Mouse (Mus musculus) kidney, postnatal 0 days (tissue): Measurements from ENCODE around the gene Dnttip1. TPM values are rescaled to one million over a fixed set of nuclear protein-coding genes. Genes with fewer than 3 reads are reported as not detected.

Experiments
- ATAC-seq: fragments of 200-750 bp; cut with Nextera tagmentation; replicated peaks from 2 replicates; pipeline ENCODE4 v1.8.0; 2017; ENCODE audit warnings: low read depth, moderate number of reproducible peaks, moderate TSS enrichment, moderate library complexity; ENCODE audit not compliant: low FRiP score
- DNase-seq: peaks from one replicate; pipeline ENCODE4 v3.0.0-alpha.2; 2016; ENCODE audit warnings: low spot score
- H3K27ac ChIP-seq: fragments of 300-500 bp; sonication (generic); 2 replicates; pipeline ENCODE4 v1.5.1; 2014; ENCODE audit warnings: mild to moderate bottlenecking
- H3K27me3 ChIP-seq: fragments of 300-500 bp; sonication (generic); 2 replicates; pipeline ENCODE4 v1.6.1; 2014; ENCODE audit warnings: low read length, mixed read lengths; ENCODE audit not compliant: insufficient read depth
- H3K36me3 ChIP-seq: fragments of 300-500 bp; sonication (generic); 2 replicates; pipeline ENCODE4 v1.6.1; 2014; ENCODE audit warnings: low read length, mixed read lengths; ENCODE audit not compliant: insufficient read depth
- H3K4me1 ChIP-seq: fragments of 300-500 bp; sonication (generic); replicated peaks from 2 replicates; pipeline ENCODE4 v1.6.1; 2014; ENCODE audit warnings: antibody characterized with exemption, low read length, mixed read lengths; ENCODE audit not compliant: insufficient read depth
- H3K4me2 ChIP-seq: fragments of 300-500 bp; sonication (generic); 2 replicates; pipeline ENCODE4 v1.6.1; 2014; ENCODE audit warnings: mild to moderate bottlenecking, low read length, moderate library complexity, mixed read lengths
- H3K4me3 ChIP-seq: fragments of 300-500 bp; sonication (generic); replicated peaks from 2 replicates; pipeline ENCODE4 v1.5.1; 2014; ENCODE audit warnings: low read depth, low read length
- H3K9ac ChIP-seq: fragments of 300-500 bp; sonication (generic); 2 replicates; pipeline ENCODE4 v1.6.1; 2014; ENCODE audit warnings: low read depth, low read length
- H3K9me3 ChIP-seq: fragments of 300-500 bp; sonication (generic); replicated peaks from 2 replicates; pipeline ENCODE4 v1.6.1; 2016; ENCODE audit warnings: low read length, inconsistent platforms, mixed read lengths
- CTCF ChIP-seq: IDR thresholded peaks from 2 replicates; pipeline ENCODE4 v1.5.1; 2016; ENCODE audit warnings: antibody characterized with exemption, low read depth, mild to moderate bottlenecking, moderate library complexity
- WGBS: fragments of 180-500 bp; shearing (Covaris S2); extraction: QIAGEN DNeasy Blood & Tissue Kit; methylation state at CpG from one replicate; pipeline ENCODE4 v1.1.7; 2014; 5-methylcytosine and 5-hydroxymethylcytosine counted together
- polyA plus RNA-seq: library from polyadenylated mRNA; unstranded; fragments of >200 nt; fragmentation: Nextera tagmentation; extraction: Ambion mirVana; gene quantifications from 2 replicates; pipeline ENCODE4 v1.2.1, GENCODE M21; 2015

Dnttip1 gene
- polyA plus RNA-seq, 1 experiment from 2014 or later, result 58.5 TPM

DNA sequence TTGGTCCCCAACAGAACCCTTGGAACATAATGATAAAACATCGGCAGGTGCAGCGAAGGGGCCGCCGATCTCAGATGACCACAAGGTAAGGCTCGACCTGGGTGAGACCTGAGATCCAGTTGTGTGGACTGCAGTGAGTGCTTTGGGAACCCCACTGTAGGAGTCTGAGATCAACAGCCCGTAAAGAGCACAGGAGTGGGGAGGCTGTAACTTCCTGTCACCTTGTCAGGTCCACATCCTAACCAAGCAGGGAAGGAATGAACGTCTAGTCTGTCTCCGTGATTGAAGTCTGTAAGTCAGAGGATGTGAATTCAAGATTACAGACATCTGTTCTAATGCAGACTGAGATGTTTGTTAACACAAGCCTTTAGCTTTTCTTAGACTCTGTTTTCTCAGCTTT, 910 bp downstream of the Dnttip1 start:
- Histone ChIP-seq H3K4me3 (peak overlapping the region; percentile 93), H3K27ac (no peak overlapping the region), H3K9me3 (no peaks in the 10 kb centered on the region), H3K27me3 (no peaks in the 10 kb centered on the region), H3K4me1 (peaks cover 13% of the 10 kb centered on the region; the same call in 1 of the 2 replicates), H3K9ac (peak overlapping the region; percentile 96), H3K4me2 (peak overlapping the region; percentile 94), H3K36me3 (peaks cover 13% of the 10 kb centered on the region)
- DNase-seq, result no peak
- ATAC-seq, result 0 out of 2 replicates have a peak, but pooled peaks have one; percentile 19
- no peak for TF ChIP-seq CTCF
- WGBS, result 42% methylated on average over 8 of the region's 8 CpGs

DNA sequence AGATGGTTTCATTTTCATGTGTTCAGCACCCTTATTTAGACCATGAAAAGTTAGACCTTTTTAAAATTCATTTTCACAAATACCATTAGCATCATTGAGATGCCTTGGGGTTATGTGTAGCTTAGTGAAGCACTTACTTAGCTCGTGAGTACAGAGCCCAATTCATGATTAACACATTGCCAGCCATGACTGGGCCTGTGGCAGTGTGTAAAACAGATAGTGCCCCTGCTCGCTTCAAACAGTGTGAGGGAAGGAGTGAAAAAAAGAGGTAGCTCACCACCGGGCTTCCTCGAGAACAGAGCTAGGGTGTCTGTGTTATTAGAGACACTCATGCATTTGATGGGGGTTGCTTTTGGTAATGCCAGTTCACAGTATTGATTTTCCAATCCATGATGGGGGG, 2.4 kb downstream of the Dnttip1 start:
- 80% methylated on average over 4 of the region's 4 CpGs for WGBS
- ATAC-seq (no peak), DNase-seq (no peak)
- Histone ChIP-seq H3K36me3 (peaks cover 20% of the 10 kb centered on the region), H3K9me3 (no peaks in the 10 kb centered on the region), H3K9ac (no peak overlapping the region), H3K4me1 (peaks cover 13% of the 10 kb centered on the region; the same call in 1 of the 2 replicates), H3K4me2 (no peak overlapping the region), H3K27ac (no peak overlapping the region), H3K4me3 (no peak overlapping the region), H3K27me3 (no peaks in the 10 kb centered on the region)
- no peak for TF ChIP-seq CTCF

DNA sequence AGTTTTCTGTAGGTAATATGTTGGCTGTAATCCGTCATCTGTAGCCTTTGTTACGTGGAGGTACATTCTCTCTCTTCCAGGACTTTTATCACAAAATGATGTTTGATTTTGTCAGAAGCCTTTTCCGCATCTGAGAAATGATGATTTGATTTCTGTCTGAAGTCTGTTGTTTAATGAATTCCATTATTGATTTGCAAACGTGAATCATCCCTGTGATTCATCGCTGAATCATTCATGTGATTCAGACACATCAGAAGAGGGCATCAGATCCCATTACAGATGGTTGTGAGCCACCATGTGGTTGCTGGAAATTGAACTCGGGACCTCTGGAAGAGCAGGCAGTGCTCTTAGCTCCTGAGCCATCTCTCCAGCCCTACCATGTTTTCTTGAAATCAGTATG, 3.2 kb downstream of the Dnttip1 start:
- no peak overlapping the region for H3K9ac ChIP-seq
- WGBS, result 90% methylated on average over 6 of the region's 6 CpGs
- H3K4me3 ChIP-seq, result no peak overlapping the region
- H3K36me3 ChIP-seq, result peaks cover 23% of the 10 kb centered on the region
- ATAC-seq (no peak), DNase-seq (no peak)
- peaks cover 13% of the 10 kb centered on the region; the same call in 1 of the 2 replicates for H3K4me1 ChIP-seq
- H3K27me3 ChIP-seq, result no peaks in the 10 kb centered on the region
- H3K4me2 ChIP-seq, result no peak overlapping the region
- H3K27ac ChIP-seq, result no peak overlapping the region
- H3K9me3 ChIP-seq, result no peaks in the 10 kb centered on the region
- TF ChIP-seq CTCF, result no peak

DNA sequence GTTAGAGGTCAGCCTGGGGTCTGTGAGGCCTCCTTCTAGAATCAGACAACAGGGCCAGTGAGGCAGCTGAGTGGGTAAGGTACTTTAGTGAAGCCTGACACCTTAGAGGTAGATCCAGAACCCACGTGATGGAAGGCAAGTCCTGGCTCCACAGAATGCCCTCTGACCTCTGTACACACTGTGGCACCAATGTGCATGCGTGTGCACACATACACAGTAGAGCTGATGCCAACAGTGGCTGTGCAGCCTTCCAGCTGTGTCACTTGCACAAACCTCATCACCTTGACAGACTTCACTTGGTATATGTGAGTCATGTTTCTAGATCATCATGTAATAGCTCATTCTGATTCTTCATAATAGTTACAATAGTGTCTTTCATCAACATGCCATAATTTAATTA, 6.7 kb downstream of the Dnttip1 start:
- ATAC-seq (no peak), DNase-seq (no peak)
- no peak overlapping the region for H3K27ac ChIP-seq
- H3K4me2 ChIP-seq, result no peak overlapping the region
- H3K4me3 ChIP-seq, result no peak overlapping the region
- no peaks in the 10 kb centered on the region for H3K27me3 ChIP-seq
- H3K9me3 ChIP-seq, result no peaks in the 10 kb centered on the region
- TF ChIP-seq CTCF, result no peak
- 85% methylated on average over 2 of the region's 2 CpGs for WGBS
- H3K4me1 ChIP-seq, result no peaks in the 10 kb centered on the region
- H3K36me3 ChIP-seq, result peaks cover 54% of the 10 kb centered on the region
- no peak overlapping the region for H3K9ac ChIP-seq

DNA sequence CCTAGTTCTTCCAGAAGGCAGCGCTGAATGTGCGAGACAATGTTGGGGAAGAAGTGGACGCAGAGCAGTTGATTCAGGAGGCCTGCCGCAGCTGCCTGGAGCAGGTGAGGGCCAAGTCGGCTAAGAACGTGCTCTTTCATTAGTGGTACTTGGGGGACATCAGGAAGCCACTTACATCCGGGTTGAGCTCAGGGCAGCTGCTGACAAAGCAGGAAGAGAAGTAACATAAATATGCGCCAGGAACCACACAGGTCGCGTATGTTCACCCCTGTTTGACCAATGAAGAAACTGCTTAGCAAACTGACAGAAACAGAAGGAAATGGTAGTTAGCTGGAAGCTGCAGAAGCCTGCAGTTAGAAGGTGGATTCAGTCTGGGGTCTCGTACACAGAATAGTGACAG, 8.3 kb downstream of the Dnttip1 start:
- no peak overlapping the region for H3K27ac ChIP-seq
- H3K27me3 ChIP-seq, result no peaks in the 10 kb centered on the region
- no peak overlapping the region for H3K4me3 ChIP-seq
- DNase-seq, result peak; percentile 19
- no peak overlapping the region for H3K9ac ChIP-seq
- H3K4me1 ChIP-seq, result no peaks in the 10 kb centered on the region
- no peak for ATAC-seq
- no peak overlapping the region for H3K4me2 ChIP-seq
- peaks cover 61% of the 10 kb centered on the region for H3K36me3 ChIP-seq
- TF ChIP-seq CTCF, result no peak
- H3K9me3 ChIP-seq, result no peaks in the 10 kb centered on the region
- 67% methylated on average over 11 of the region's 11 CpGs for WGBS

DNA sequence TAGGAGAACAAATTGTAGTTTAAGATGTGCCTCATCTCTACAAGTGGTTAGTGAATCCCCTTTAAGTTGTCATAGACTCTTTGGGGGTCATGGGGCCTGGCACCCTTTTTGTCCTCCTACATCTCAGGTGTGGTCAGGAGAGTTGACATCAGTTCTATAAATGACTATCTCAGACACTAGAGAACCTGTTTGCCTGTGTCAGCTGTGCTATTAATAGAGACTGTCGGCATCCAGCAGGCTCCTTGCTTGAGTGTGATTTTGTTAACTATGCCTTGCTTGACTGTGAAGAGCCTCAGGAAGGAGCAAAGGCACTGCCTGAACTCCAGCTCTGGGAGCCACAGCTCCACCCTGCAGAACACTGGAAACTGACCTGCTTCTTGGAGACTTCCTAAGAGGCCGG, 9.0 kb downstream of the Dnttip1 start:
- Histone ChIP-seq H3K4me1 (no peaks in the 10 kb centered on the region), H3K4me2 (no peak overlapping the region), H3K9me3 (no peaks in the 10 kb centered on the region), H3K9ac (no peak overlapping the region), H3K4me3 (no peak overlapping the region), H3K27ac (no peak overlapping the region), H3K36me3 (peaks cover 67% of the 10 kb centered on the region), H3K27me3 (no peaks in the 10 kb centered on the region)
- WGBS, result 72% methylated on average over 2 of the region's 2 CpGs
- ATAC-seq (no peak), DNase-seq (no peak)
- no peak for TF ChIP-seq CTCF

DNA sequence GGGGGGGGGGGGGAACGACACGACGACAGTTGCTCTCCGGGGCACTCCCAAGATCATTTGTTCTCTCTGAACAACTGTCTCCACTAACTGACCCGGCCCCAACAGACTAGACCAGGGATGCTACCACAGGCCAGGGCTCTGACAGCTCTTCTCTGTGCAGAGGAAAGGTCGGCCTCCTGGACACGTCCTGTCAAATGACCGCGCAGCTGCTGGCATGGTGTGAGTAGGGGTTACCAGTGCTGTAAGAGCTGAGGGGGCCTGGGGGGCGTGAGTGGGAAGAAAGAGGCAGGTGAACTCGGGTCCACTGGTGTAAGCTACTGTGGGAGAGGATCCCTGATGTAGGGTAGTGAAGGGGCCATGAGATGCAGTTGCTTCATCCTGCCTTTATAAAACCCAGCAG, 12.1 kb downstream of the Dnttip1 start:
- H3K27me3 ChIP-seq, result no peaks in the 10 kb centered on the region
- TF ChIP-seq CTCF, result no peak
- DNase-seq (no peak), ATAC-seq (no peak)
- no peaks in the 10 kb centered on the region for H3K4me1 ChIP-seq
- no peak overlapping the region for H3K27ac ChIP-seq
- peaks cover 69% of the 10 kb centered on the region for H3K36me3 ChIP-seq
- H3K4me2 ChIP-seq, result no peak overlapping the region
- no peak overlapping the region for H3K4me3 ChIP-seq
- no peaks in the 10 kb centered on the region for H3K9me3 ChIP-seq
- 87% methylated on average over 11 of the region's 11 CpGs for WGBS
- no peak overlapping the region for H3K9ac ChIP-seq
